Mouse (Mus musculus): ENCODE results near the gene Chka.

Chka gene

GRCm38 (mm10) chr19:3851502-3851962 lies at the start of gene Chka:
Gene Chka, plus strand, starts transcription at chr19:3851773.
- peak; percentile 99 for DNase-seq

- no peak for DNase-seq
These were observed 46.0 kb upstream of the Chka start for GRCm38 (mm10) chr19:3805526-3805925.

- DNase-seq, result no peak
These were observed 40.9 kb upstream of the Chka start for GRCm38 (mm10) chr19:3810536-3811233.

DNA sequence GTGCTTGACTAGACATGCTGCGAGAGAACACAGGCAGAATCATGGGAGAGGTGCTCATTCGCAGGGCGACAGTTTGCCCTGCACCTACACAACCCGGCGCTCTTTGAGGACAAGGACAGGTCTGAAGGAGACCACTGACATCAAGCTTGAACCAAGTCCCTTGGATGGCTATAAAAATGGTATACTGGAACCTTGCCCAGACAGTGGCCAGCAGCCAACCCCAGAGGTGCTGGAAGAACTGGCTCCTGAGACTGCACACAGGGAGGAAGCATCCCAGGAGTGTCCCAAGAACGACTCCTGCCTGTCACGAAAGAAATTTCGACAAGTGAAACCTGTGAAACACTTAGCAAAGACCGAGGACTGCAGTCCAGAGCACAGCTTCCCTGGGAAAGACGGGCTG lies 37.1 kb upstream of the Chka start:
- DNase-seq, result no peak

GRCm38 (mm10) chr19:3815824-3816223 lies 35.7 kb upstream of the Chka start:
- no peak for DNase-seq

DNA sequence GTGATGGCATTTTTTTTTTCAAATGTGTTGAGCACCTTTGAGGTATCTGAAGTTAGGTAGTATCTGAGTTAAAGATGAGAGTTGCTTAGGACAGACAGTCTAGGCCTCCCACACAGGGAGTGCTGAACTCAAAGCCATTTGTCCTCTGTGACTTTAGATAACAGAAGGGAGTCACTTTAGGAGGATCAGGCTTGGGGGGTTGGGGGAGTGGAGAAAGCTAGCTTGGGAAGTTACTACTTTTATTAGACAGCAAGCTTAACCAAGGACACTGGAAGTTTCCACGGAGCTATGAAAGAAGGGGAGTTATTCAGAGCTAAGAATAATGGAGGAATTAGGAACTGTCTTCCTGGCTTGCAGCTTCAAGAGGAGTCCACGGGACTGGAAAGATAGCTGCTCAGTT lies 32.5 kb upstream of the Chka start:
- DNase-seq, result no peak

DNA sequence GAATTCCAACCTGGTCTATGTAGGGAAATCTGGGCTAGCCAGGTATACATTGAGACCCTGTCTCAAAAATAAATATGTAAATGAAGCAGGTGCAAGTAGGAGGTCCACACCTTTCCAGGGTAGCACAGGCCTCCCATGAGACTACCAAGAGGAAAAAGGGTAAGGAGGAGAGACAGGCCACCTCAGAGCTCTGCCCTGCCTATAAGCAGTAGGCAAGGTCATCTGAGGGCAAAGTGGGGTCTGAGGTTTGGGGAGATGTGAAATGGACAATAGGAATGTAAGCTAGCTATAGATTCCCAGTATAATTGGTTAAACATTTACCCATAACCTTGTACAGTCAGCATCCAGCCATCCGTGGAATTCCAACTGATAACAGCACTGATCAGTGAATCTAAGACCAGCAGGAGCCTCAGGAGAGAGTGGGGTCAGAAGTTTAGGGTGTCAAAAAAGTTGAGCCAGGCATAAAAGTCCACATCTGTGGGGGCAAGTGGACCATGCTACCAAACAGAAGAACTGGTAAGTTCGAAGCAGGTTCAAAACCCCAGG lies 31.6 kb upstream of the Chka start:
- no peak for DNase-seq

DNA sequence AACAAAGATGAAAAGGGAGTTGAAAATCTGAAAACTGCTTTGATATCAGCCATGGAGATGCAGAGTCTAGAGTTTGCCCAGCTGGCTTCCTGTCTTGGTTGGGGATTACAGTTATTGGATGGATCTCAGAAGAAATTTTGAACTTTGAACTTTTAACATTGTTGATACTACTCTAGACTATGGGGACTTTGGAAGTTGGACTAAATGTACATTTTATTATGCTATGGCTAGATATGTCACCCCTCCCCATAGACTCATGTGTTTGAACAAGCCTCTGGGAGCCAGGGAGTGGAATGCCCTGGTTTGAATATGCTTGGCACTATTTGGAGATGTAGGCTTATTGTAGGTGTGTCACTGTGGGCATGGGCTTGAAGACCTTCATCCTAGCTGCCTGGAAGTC lies 26.5 kb upstream of the Chka start:
- DNase-seq, result no peak

DNA sequence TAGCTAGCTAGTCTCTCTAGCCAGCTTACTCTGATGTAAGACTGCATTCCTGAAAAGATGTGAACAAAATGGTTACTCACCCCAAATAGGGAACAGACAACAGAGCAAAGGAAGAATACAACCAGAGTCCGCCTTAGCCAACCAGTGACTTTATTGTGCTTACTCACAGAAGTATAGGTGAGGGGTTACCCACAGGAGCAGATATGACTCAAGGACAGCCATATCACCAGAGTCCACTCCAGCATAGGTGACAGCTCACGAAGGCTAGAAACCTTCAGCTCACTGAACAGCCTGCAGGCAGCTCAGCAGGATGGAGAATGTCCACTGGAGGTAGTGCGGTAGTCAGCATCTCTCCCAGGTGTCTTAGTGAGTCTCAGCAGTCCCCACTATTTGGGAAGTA lies 21.7 kb upstream of the Chka start:
- no peak for DNase-seq

- no peak for DNase-seq
These were observed 19.9 kb upstream of the Chka start for GRCm38 (mm10) chr19:3831716-3832115.

DNA sequence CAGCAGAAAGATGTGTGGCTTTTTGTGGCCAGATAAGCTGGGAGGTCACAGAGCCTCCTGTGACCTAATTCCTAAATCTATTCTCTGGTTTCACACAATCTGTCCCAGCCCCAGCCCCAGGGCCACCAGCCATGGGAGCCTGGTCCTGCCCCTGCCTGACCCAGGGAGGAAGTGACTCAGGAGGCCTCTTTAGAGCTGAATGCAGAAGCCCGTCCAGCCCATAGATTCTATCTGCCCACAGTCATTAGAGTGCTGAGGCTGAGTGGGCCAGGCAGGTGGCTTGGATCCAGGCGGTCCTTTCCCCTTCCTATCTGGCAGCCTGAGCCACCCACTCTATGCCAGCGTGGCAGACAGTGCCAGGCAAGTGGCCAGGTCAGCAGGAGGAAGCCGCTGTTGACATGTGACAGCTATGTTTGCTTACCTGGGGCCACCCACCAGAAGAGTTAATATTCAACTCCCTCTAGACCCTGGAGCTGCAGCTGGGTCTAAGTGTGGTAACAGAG lies 18.7 kb upstream of the Chka start:
- DNase-seq, result no peak

DNA sequence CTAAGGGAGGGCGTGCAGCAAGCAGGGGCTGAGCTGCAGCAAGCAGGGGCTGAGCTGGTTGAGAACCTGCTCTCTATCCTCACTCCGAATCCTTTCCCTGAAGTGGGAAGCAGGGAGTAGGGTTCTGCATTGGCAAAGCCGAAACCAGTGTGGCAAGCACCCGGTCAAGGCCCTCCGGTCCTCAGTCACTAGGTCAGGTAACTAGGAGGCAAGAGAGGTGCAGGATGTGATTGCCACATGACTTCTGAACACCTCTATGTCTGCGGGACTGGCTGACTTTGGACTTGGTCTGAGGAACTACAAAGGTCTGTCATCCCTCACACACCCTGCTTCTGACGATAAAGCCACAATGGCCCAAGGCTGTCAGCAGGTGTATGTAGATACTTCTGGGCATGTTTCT lies 17.3 kb upstream of the Chka start:
- no peak for DNase-seq

- DNase-seq, result no peak
These were observed 14.8 kb upstream of the Chka start for GRCm38 (mm10) chr19:3836791-3837190.

DNA sequence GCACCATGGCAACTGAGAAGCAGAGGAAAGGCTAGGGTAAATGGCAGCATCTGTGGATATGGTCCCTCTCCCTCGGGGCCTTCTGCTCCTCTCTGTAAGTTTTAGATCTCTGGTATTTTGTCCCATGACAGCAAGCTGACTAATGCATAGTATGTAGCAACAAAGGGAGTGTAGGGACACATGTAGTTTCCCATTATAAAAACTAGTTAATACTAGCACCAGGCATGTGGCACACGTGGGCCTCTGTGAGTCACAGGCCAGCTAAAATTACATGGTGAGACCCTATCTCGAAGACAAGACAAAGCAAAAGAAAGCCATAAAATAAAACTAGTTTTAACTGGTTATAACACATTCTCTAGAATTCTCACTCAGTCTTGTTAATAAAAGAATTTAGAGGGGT lies 12.6 kb upstream of the Chka start:
- no peak for DNase-seq

GRCm38 (mm10) chr19:3839686-3840085 lies 11.9 kb upstream of the Chka start:
- no peak for DNase-seq

- no peak for DNase-seq
These were observed 11.3 kb upstream of the Chka start for GRCm38 (mm10) chr19:3840214-3840651.

DNA sequence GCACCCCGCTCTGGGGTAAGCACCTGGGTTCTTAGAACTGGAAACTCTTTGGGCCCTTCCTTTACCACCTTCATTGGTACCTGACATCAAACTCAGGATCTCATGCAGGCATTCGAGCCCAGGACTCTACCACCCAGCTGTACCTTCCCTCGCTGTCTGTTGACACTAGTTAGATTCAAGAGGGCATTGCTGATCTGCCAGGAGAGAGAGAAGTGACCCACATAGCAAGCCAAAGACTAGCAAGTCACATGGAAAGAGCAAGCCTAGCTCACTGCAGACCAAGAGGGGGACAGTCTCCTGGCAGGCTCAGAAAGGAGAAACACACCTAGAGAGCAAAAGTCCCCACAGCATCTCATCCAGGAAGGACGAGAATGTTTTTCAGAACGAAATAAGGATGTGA lies 10.9 kb upstream of the Chka start:
- no peak for DNase-seq

DNA sequence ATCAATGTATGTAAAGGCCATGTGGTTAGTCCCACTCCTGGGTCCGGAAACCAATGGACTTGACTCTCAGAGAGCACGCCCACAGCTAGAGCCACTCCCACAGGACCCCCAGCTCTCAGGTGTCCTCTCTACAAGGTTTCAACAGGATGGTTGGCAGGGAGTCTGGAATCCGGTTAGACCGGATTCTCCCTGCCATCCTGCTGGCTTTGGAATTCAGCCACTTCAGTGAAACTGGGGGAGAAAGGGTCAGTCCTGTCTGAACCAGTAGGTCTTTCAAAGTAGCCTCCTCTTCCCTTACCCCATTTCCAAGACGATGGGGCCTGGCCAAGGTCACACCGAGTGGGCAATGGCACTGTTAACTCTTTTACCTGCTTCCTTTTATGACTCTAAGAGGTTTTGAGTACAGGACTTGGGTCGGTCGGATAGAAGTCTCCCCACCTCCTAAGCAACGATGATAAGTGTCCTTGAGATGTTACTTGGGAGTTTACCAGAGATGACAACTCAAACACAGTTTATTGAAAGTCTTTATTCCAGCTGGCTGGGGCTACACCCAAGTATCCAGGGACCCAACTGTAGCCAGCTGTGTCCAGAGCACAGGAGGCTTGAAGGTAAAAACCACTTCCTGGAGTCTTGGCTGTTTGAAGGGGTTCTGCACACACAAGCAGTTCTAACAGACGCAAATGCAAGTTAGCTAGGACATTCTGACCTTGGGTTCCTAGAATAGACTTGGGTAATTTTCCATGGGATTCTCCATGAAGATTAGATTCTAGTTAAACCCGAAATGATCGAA lies 9.0 kb upstream of the Chka start:
- peak; percentile 29 for DNase-seq

GRCm38 (mm10) chr19:3843629-3844028 lies 7.9 kb upstream of the Chka start:
- no peak for DNase-seq

GRCm38 (mm10) chr19:3844836-3845235 lies 6.7 kb upstream of the Chka start:
- no peak for DNase-seq

- no peak for DNase-seq
These were observed 6.2 kb upstream of the Chka start for GRCm38 (mm10) chr19:3845339-3845738.

- DNase-seq, result no peak
These were observed 5.7 kb upstream of the Chka start for GRCm38 (mm10) chr19:3845803-3846406.
